Mouse (Mus musculus): ENCODE data around the gene Tnfrsf25. TPM values are rescaled to one million over a fixed set of nuclear protein-coding genes. Genes with fewer than 3 reads are reported as not detected.
A peak's percentile ranks its signal among the peaks of the same experiment; 100 is the strongest.

Gene Tnfrsf25
- polyA plus RNA-seq, 1 experiment from 2014 or later = 0.57 TPM

- Histone ChIP-seq H3K4me1 (ENCODE audit: control insufficient read depth, insufficient read depth, low read length) (peaks cover 12% of the 10 kb centered on the region; the same call in 1 of the 2 replicates), H3K4me3 (ENCODE audit: low read length) (no peak overlapping the region), H3K9me3 (ENCODE audit: control insufficient read depth, low read length) (no peaks in the 10 kb centered on the region; the same call in 1 of the 2 replicates), H3K27me3 (ENCODE audit: control insufficient read depth, insufficient read depth, low read length) (no peaks in the 10 kb centered on the region), H3K36me3 (ENCODE audit: control insufficient read depth, insufficient read depth, low read length) (no peaks in the 10 kb centered on the region), H3K27ac (ENCODE audit: low read depth, low read length) (no peak overlapping the region), H3K4me2 (replicated peaks; ENCODE audit: low read depth, low read length) (no peak overlapping the region), H3K9ac (ENCODE audit: low read depth, low read length) (no peak overlapping the region)
- ATAC-seq (ENCODE audit: low FRiP score, low TSS enrichment) = no peak
- 82% methylated on average over 9 of the region's 9 CpGs for WGBS
Measured at GRCm38 (mm10) chr4:152074548-152074947, 41.2 kb upstream of the Tnfrsf25 start.

DNA sequence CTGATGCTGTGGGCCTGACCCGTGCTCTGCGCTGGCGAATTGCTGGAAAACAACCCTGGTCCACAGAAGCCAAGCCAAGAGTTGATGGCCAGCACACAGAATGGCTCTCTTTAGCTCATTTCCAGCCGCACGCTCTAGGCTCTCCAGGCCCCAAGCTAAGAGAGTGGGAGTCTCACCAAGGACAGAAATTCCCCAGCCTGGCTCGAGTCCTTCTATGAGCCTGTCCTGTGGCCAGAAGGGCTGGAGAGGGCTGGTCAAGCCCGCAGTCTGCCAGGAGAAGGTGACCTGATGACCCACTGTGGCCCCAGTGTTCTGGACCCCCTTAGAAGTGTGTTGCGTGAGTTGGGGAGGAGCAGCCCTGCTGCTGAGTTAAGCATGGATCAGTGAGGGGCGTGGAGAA, 38.5 kb upstream of the Tnfrsf25 start:
- ATAC-seq (ENCODE audit: low FRiP score, low TSS enrichment) = no peak
- Histone ChIP-seq H3K36me3 (ENCODE audit: control insufficient read depth, insufficient read depth, low read length) (no peaks in the 10 kb centered on the region), H3K27me3 (ENCODE audit: control insufficient read depth, insufficient read depth, low read length) (no peaks in the 10 kb centered on the region), H3K27ac (ENCODE audit: low read depth, low read length) (no peak overlapping the region), H3K4me3 (ENCODE audit: low read length) (no peak overlapping the region), H3K4me2 (replicated peaks; ENCODE audit: low read depth, low read length) (no peak overlapping the region), H3K4me1 (ENCODE audit: control insufficient read depth, insufficient read depth, low read length) (peaks cover 20% of the 10 kb centered on the region), H3K9me3 (ENCODE audit: control insufficient read depth, low read length) (no peaks in the 10 kb centered on the region; the same call in 1 of the 2 replicates), H3K9ac (ENCODE audit: low read depth, low read length) (0 out of 2 replicates have a peak overlapping the region, but pooled peaks have one; percentile 4)
- WGBS = 85% methylated on average over 9 of the region's 9 CpGs

- WGBS = 91% methylated on average over 10 of the region's 10 CpGs
- H3K9me3 ChIP-seq (ENCODE audit: control insufficient read depth, low read length) = no peaks in the 10 kb centered on the region; the same call in 1 of the 2 replicates
- peaks cover 20% of the 10 kb centered on the region for H3K4me1 ChIP-seq (ENCODE audit: control insufficient read depth, insufficient read depth, low read length)
- no peak overlapping the region for H3K9ac ChIP-seq (ENCODE audit: low read depth, low read length)
- no peak overlapping the region for H3K4me3 ChIP-seq (ENCODE audit: low read length)
- ATAC-seq (ENCODE audit: low FRiP score, low TSS enrichment) = no peak
- H3K27me3 ChIP-seq (ENCODE audit: control insufficient read depth, insufficient read depth, low read length) = no peaks in the 10 kb centered on the region
- H3K4me2 ChIP-seq (replicated peaks; ENCODE audit: low read depth, low read length) = no peak overlapping the region
- no peak overlapping the region for H3K27ac ChIP-seq (ENCODE audit: low read depth, low read length)
- no peaks in the 10 kb centered on the region for H3K36me3 ChIP-seq (ENCODE audit: control insufficient read depth, insufficient read depth, low read length)
Measured at GRCm38 (mm10) chr4:152078105-152078530, 37.6 kb upstream of the Tnfrsf25 start.

DNA sequence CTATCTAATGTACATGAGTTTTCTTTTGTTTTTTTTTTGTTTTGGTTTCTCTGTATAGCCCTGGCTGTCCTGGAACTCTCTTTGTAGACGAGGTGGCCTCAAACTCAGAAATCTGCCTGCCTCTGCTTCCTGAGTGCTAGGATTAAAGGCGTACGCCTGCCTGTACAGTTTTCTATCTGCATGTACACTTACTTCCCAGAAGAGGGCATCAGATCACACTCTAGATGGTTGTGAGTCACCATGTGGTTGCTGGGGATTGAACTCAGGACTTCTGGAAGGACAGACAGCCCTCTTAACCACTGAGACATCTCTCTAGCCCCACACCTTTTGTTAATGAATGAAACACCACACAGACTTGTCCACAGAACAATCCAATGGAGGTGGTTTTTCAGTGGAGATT, 36.5 kb upstream of the Tnfrsf25 start:
- no peak overlapping the region for H3K27ac ChIP-seq (ENCODE audit: low read depth, low read length)
- H3K27me3 ChIP-seq (ENCODE audit: control insufficient read depth, insufficient read depth, low read length) = no peaks in the 10 kb centered on the region
- H3K4me2 ChIP-seq (replicated peaks; ENCODE audit: low read depth, low read length) = no peak overlapping the region
- WGBS = 89% methylated on average over 3 of the region's 3 CpGs
- no peak for ATAC-seq (ENCODE audit: low FRiP score, low TSS enrichment)
- H3K9me3 ChIP-seq (ENCODE audit: control insufficient read depth, low read length) = no peaks in the 10 kb centered on the region; the same call in 1 of the 2 replicates
- H3K36me3 ChIP-seq (ENCODE audit: control insufficient read depth, insufficient read depth, low read length) = no peaks in the 10 kb centered on the region
- H3K4me1 ChIP-seq (ENCODE audit: control insufficient read depth, insufficient read depth, low read length) = peaks cover 20% of the 10 kb centered on the region
- no peak overlapping the region for H3K9ac ChIP-seq (ENCODE audit: low read depth, low read length)
- H3K4me3 ChIP-seq (ENCODE audit: low read length) = no peak overlapping the region

- no peaks in the 10 kb centered on the region for H3K36me3 ChIP-seq (ENCODE audit: control insufficient read depth, insufficient read depth, low read length)
- peaks cover 20% of the 10 kb centered on the region for H3K4me1 ChIP-seq (ENCODE audit: control insufficient read depth, insufficient read depth, low read length)
- no peak overlapping the region for H3K4me2 ChIP-seq (replicated peaks; ENCODE audit: low read depth, low read length)
- ATAC-seq (ENCODE audit: low FRiP score, low TSS enrichment) = no peak
- H3K9ac ChIP-seq (ENCODE audit: low read depth, low read length) = no peak overlapping the region
- no peaks in the 10 kb centered on the region for H3K9me3 ChIP-seq (ENCODE audit: control insufficient read depth, low read length)
- H3K27me3 ChIP-seq (ENCODE audit: control insufficient read depth, insufficient read depth, low read length) = no peaks in the 10 kb centered on the region
- WGBS = 40% methylated on average over 7 of the region's 7 CpGs
- H3K27ac ChIP-seq (ENCODE audit: low read depth, low read length) = no peak overlapping the region
- no peak overlapping the region for H3K4me3 ChIP-seq (ENCODE audit: low read length)
Measured at GRCm38 (mm10) chr4:152079931-152080330, 35.8 kb upstream of the Tnfrsf25 start.

DNA sequence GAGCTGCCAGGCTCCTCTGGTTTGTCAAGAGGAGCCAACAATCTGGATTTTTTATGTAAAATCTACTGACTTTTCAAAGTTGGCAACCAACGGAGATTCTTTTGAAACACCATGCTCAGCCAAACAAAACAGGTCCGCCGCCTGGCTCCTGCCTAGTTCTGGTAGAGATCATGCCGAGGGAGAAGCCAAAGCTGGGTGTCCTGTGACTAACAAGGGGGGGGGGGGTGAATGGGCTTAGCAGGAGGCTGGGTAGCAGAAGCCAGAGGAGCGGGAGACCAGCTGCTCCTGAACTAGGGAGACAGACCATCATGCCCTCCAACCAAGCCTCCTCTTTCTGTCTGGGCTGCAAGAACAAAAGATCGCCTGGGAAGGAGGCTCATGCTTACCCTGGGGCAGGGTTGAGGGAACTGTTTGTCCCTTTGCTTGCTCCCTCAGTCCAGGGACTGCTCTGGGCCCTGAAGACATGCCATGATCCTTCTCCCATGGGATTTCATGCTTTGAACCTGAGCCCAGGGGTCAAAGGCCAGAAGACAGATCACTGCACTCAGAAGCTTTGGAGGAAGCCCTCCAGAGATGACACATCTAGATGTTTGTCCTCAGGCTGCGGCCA, 32.0 kb upstream of the Tnfrsf25 start:
- Histone ChIP-seq H3K36me3 (ENCODE audit: control insufficient read depth, insufficient read depth, low read length) (0 out of 2 replicates have a peak, but pooled peaks cover 3% of the 10 kb centered on the region), H3K4me3 (ENCODE audit: low read length) (no peak overlapping the region), H3K9ac (ENCODE audit: low read depth, low read length) (no peak overlapping the region), H3K4me1 (ENCODE audit: control insufficient read depth, insufficient read depth, low read length) (peaks cover 24% of the 10 kb centered on the region), H3K9me3 (ENCODE audit: control insufficient read depth, low read length) (no peaks in the 10 kb centered on the region), H3K27me3 (ENCODE audit: control insufficient read depth, insufficient read depth, low read length) (no peaks in the 10 kb centered on the region; the same call in 1 of the 2 replicates), H3K4me2 (replicated peaks; ENCODE audit: low read depth, low read length) (no peak overlapping the region), H3K27ac (ENCODE audit: low read depth, low read length) (no peak overlapping the region)
- WGBS = 66% methylated on average over 7 of the region's 7 CpGs
- ATAC-seq (ENCODE audit: low FRiP score, low TSS enrichment) = no peak

DNA sequence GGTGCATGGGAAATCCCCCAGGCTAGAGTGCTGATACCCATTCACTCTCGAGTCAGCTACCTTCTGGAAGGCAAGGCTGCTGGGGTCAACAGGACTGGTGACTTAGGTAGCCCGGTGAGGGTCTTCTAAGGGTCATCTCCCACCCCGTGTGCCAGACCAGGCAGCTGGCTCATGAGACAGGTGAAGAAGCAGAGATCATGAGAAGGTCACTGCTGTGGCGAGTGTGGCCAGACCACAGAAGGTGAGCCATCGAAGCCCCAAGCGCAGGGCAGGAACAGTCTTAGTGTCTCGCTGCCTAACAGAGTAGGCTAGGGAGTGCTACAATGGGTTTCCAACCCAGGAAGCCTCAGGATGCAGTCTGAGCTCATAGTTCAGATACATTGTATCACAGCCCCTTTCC, 31.1 kb upstream of the Tnfrsf25 start:
- Histone ChIP-seq H3K9me3 (ENCODE audit: control insufficient read depth, low read length) (no peaks in the 10 kb centered on the region), H3K27ac (ENCODE audit: low read depth, low read length) (no peak overlapping the region), H3K4me3 (ENCODE audit: low read length) (no peak overlapping the region), H3K27me3 (ENCODE audit: control insufficient read depth, insufficient read depth, low read length) (no peaks in the 10 kb centered on the region; the same call in 1 of the 2 replicates), H3K9ac (ENCODE audit: low read depth, low read length) (no peak overlapping the region), H3K4me2 (replicated peaks; ENCODE audit: low read depth, low read length) (no peak overlapping the region), H3K4me1 (ENCODE audit: control insufficient read depth, insufficient read depth, low read length) (peaks cover 24% of the 10 kb centered on the region), H3K36me3 (ENCODE audit: control insufficient read depth, insufficient read depth, low read length) (peaks cover 7% of the 10 kb centered on the region; the same call in 1 of the 2 replicates)
- no peak for ATAC-seq (ENCODE audit: low FRiP score, low TSS enrichment)
- 83% methylated on average over 7 of the region's 7 CpGs for WGBS

DNA sequence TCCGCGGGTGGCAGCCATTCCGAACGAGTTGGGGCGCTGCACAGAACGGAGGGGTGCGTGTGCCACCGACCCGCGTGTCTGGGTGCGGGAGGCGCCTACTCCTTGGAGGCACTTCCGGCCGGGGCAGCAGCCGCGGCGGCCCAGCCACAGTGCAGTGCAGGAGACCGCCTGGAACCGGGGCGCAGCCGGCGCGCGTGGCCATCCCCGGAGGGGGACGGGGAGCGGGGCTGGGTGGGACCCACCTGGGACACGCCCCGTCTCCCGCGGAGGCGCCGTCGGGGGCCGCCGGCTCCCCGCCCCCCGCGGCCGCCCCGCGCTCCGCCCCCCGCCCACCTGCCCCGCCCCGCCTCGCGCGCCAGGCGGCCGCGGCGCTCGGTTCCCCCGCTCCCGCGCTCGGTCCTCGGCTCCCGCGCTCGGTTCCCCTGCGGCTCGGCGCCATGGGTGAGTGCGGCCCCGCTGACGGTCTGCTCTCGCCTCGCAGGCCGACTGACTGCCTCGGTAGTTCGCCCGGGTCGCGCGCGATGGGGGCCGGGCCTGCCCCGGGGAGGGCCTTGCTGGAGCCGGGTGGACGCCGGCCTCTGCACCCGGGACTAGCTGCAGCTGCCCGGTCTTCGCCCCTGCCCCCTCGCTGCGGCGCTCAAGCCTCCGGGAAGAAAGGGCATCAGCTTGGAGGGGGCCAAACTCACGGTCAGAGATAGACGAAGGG, 29.1 kb upstream of the Tnfrsf25 start:
- H3K9me3 ChIP-seq (ENCODE audit: control insufficient read depth, low read length) = no peaks in the 10 kb centered on the region
- H3K36me3 ChIP-seq (ENCODE audit: control insufficient read depth, insufficient read depth, low read length) = peaks cover 14% of the 10 kb centered on the region; the same call in 1 of the 2 replicates
- H3K9ac ChIP-seq (ENCODE audit: low read depth, low read length) = peak overlapping the region; percentile 88
- H3K4me1 ChIP-seq (ENCODE audit: control insufficient read depth, insufficient read depth, low read length) = peaks cover 17% of the 10 kb centered on the region
- peak overlapping the region; percentile 84 for H3K4me3 ChIP-seq (ENCODE audit: low read length)
- peak overlapping the region; percentile 87 for H3K4me2 ChIP-seq (replicated peaks; ENCODE audit: low read depth, low read length)
- under 1% methylated on average over 52 of the region's 92 CpGs for WGBS
- H3K27me3 ChIP-seq (ENCODE audit: control insufficient read depth, insufficient read depth, low read length) = no peaks in the 10 kb centered on the region; the same call in 1 of the 2 replicates
- H3K27ac ChIP-seq (ENCODE audit: low read depth, low read length) = peak overlapping the region; percentile 59
- ATAC-seq (ENCODE audit: low FRiP score, low TSS enrichment) = peak; percentile 83

Data from kidney, embryonic 14.5 days (tissue).